Mouse (Mus musculus) heart, adult 2 months (tissue): ENCODE measurements around the gene Kank2. TPM values are rescaled to one million over a fixed set of nuclear protein-coding genes. Genes with fewer than 3 reads are reported as not detected.

Experiments
- DNase-seq, 2 experiments: peaks; one replicate each; pipeline ENCODE4 v3.0.0; 2021
- H3K27ac ChIP-seq: fragments of 200-600 bp; 2 replicates; pipeline ENCODE4 v1.8.1; 2022
- H3K27me3 ChIP-seq: fragments of 200-500 bp; 2 replicates; pipeline ENCODE4 v1.6.1; 2012; ENCODE audit warnings: mild to moderate bottlenecking, low read length, inconsistent platforms, mixed read lengths; ENCODE audit not compliant: control insufficient read depth, insufficient read depth
- H3K36me3 ChIP-seq: fragments of 200-500 bp; 2 replicates; pipeline ENCODE4 v1.6.1; 2012; ENCODE audit warnings: low read length, inconsistent platforms; ENCODE audit not compliant: control insufficient read depth, insufficient read depth
- H3K4me1 ChIP-seq: fragments of 200-500 bp; 2 replicates; pipeline ENCODE4 v1.6.1; 2011; ENCODE audit warnings: low read length; ENCODE audit not compliant: control insufficient read depth, insufficient read depth
- H3K4me3 ChIP-seq: fragments of 200-600 bp; 2 replicates; pipeline ENCODE4 v1.8.1; 2022
- H3K79me2 ChIP-seq: fragments of 200-500 bp; replicated peaks from 2 replicates; pipeline ENCODE4 v1.6.1; 2012; ENCODE audit warnings: mild to moderate bottlenecking, inconsistent platforms, low read length, moderate library complexity, mixed read lengths; ENCODE audit not compliant: control insufficient read depth, insufficient read depth
- H3K9ac ChIP-seq: fragments of 200-500 bp; 2 replicates; pipeline ENCODE4 v1.6.1; 2012; ENCODE audit warnings: low read depth, mild to moderate bottlenecking, control low read depth, inconsistent platforms, low read length, mixed read lengths
- CTCF ChIP-seq: fragments of 200-600 bp; IDR thresholded peaks from 2 replicates; pipeline ENCODE4 v1.8.1; 2022; ENCODE audit warnings: antibody characterized with exemption, mild to moderate bottlenecking, moderate library complexity
- EP300 ChIP-seq: fragments of 200-500 bp; IDR thresholded peaks from 2 replicates; pipeline ENCODE4 v1.6.1; 2011; ENCODE audit warnings: low read depth, low read length, control low read depth; ENCODE audit not compliant: insufficient read depth
- POLR2A ChIP-seq: fragments of 200-500 bp; IDR thresholded peaks from 2 replicates; pipeline ENCODE4 v1.6.1; 2011; ENCODE audit warnings: mild to moderate bottlenecking, low read depth, low read length, control low read depth; ENCODE audit not compliant: insufficient read depth
- WGBS: fragments of 180-500 bp; shearing (Covaris S2); methylation state at CpG from one replicate; pipeline ENCODE4 v1.1.7; 2018; 5-methylcytosine and 5-hydroxymethylcytosine counted together
- intact Hi-C: fragments of 180-260 bp; cut with DNase I; formaldehyde crosslinking; loops from one replicate; pipeline ENCODE4 v1.15.1; 2025
- long read RNA-seq: library from polyadenylated mRNA; stranded (forward); transcript quantifications from one replicate; pipeline ENCODE4 v2.0.0, GENCODE M21; 2021
- polyA plus RNA-seq: library from polyadenylated mRNA; depleted of rRNA; stranded (reverse); fragments of >200 nt; gene quantifications from 2 replicates; pipeline ENCODE4 v1.2.3, GENCODE M21; 2012; rRNA removed
- total RNA-seq, 2 experiments: library from RNA; stranded (reverse); gene quantifications; 2 replicates each; pipeline ENCODE4 v1.2.3; 2021

The Kank2 gene
- total RNA-seq (10 to 100 TPM; 57.3 to 62.9 TPM), polyA plus RNA-seq (45.3 and 52.7 TPM in 2 replicates)
- long read RNA-seq, full-length matches to known transcripts, result 20 of 33 reads
- long read RNA-seq, partial matches to known transcripts, result 11 of 33 reads
- long read RNA-seq, other reads (novel, unspliced or antisense), result 2 of 33 reads

- intact Hi-C loops, result no loop called here
- Histone ChIP-seq H3K36me3 (no peaks in the 10 kb centered on the region; the same call in 1 of the 2 replicates), H3K4me1 (peaks cover 13% of the 10 kb centered on the region), H3K79me2 (0 out of 2 replicates have a peak, but pooled peaks cover 2% of the 10 kb centered on the region), H3K9ac (peak within 1 kb of the TSS; percentile 88), H3K27ac (peak within 1 kb of the TSS; percentile 96), H3K27me3 (no peaks in the 10 kb centered on the region), H3K4me3 (peak within 1 kb of the TSS; percentile 97)
- TF ChIP-seq CTCF (no peak), EP300 (peak; percentile 57; the same call in 1 of the 2 replicates), POLR2A (peak; percentile 91)
- under 1% methylated on average over 51 of the region's 52 CpGs for WGBS
- DNase-seq, result peak; percentile 94 to 97
Observed at GRCm38 (mm10) chr9:21798345-21799009, at the start of gene Kank2. Gene Kank2, minus strand, starts transcription at chr9:21798744.

DNA sequence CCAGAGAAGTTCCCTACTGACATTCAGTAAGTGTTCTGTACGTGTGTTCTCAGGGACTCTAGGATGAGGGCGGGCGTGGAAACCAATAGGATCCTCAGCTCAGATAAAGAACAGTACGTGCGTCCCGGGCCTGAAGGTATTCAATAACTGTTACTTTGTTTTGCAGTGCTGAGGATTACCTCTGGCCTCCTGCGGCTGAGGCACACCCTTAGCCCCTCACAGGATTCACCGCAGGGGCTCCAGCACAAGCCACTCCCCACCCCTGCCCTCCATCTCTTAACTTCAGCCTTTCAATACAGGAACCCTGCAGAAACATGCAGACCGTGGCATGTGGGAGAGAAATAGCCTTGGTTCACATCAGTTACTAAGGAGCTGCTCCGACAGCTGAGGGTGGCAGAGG lies 49.4 kb upstream of the Kank2 start:
- Histone ChIP-seq H3K4me1 (peaks cover 41% of the 10 kb centered on the region), H3K36me3 (peaks cover 23% of the 10 kb centered on the region), H3K4me3 (peak overlapping the region; percentile 28; the same call in 1 of the 2 replicates), H3K27ac (peak overlapping the region; percentile 95), H3K9ac (peak overlapping the region; percentile 15), H3K79me2 (no peaks in the 10 kb centered on the region; the same call in 1 of the 2 replicates), H3K27me3 (no peaks in the 10 kb centered on the region)
- TF ChIP-seq CTCF, result no peak
- TF ChIP-seq POLR2A, result no peak
- TF ChIP-seq EP300, result no peak
- no peak for DNase-seq
- intact Hi-C loops, result no loop called here
- WGBS, result 30% methylated on average over 10 of the region's 10 CpGs

DNA sequence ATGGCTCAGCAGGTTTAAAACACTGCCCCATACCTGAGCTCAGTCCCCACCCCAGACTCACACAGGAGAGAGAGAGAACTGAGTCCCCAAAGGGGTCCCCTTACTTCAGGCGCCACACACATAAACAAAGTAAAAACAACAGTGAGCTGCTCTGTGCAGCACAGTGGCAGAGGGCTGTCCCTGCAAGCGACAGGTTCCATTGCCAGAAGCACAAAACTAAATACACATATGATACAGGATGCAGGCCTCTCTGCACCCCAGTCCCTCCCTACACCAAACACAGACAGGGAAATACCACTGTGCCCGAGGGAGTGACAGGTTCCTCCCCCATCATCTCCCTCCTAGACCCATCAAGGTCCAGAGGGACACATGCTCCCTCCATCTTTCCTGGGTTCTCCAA lies 48.9 kb upstream of the Kank2 start:
- intact Hi-C loops, result no loop called here
- TF ChIP-seq POLR2A, result no peak
- TF ChIP-seq CTCF, result 0 out of 2 replicates have a peak, but pooled peaks have one; percentile 6
- no peak for TF ChIP-seq EP300
- 38% methylated on average over 3 of the region's 3 CpGs for WGBS

DNA sequence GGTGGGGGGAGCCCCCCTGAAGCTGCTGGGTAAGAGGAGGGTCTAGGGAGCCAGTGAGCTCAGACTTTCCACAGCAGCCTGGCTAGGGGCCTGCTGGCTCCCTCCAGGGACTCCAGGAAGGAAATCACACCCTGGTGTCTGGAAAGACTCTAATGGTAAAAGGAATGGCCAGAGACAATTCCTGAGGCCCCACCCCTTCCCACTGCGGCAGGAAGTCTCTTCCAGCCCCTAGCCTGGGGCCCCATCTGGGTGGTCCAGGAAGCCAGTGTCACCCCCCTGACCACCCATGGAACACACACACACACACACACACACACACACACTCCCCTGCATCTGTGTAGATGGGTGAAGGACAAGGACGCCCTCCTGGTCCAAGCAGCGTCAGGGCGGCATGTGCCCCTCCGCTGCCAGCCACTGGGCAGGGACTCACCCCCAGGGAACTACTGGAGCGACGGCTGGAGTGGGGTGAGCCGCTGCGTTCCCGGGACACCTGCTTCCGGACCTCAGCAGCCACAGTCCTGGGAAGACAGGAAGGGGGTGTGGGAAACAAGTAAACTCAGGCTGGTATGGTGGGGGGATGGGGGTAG lies 48.3 kb upstream of the Kank2 start:
- Histone ChIP-seq H3K27me3 (no peaks in the 10 kb centered on the region), H3K36me3 (peaks cover 26% of the 10 kb centered on the region), H3K9ac (peak overlapping the region; percentile 76), H3K4me1 (peaks cover 41% of the 10 kb centered on the region), H3K27ac (peak overlapping the region; percentile 95), H3K4me3 (peak overlapping the region; percentile 28), H3K79me2 (no peaks in the 10 kb centered on the region)
- WGBS, result 14% methylated on average over 11 of the region's 11 CpGs
- DNase-seq, result peak; percentile 84 to 89
- no peak for TF ChIP-seq POLR2A
- TF ChIP-seq EP300, result peak; percentile 91
- TF ChIP-seq CTCF, result no peak
- intact Hi-C loops, result no loop called here

More for the DNA sequence above, 48.9 kb upstream of the Kank2 start:
- peak overlapping the region; percentile 28 for H3K4me3 ChIP-seq
- H3K27ac ChIP-seq, result peak overlapping the region; percentile 95
- H3K4me1 ChIP-seq, result peaks cover 41% of the 10 kb centered on the region
- no peaks in the 10 kb centered on the region for H3K27me3 ChIP-seq
- DNase-seq, result peak in 1 of 2 experiments; percentile 45
- no peaks in the 10 kb centered on the region; the same call in 1 of the 2 replicates for H3K79me2 ChIP-seq
- peak overlapping the region; percentile 15 for H3K9ac ChIP-seq
- H3K36me3 ChIP-seq, result peaks cover 26% of the 10 kb centered on the region

GRCm38 (mm10) chr9:21845381-21846080 lies 47.0 kb upstream of the Kank2 start:
- Histone ChIP-seq H3K27me3 (no peaks in the 10 kb centered on the region), H3K36me3 (peaks cover 26% of the 10 kb centered on the region), H3K9ac (peak overlapping the region; percentile 28), H3K27ac (peak overlapping the region; percentile 95), H3K4me1 (peaks cover 41% of the 10 kb centered on the region), H3K4me3 (no peak overlapping the region), H3K79me2 (no peaks in the 10 kb centered on the region)
- intact Hi-C loops, result no loop called here
- no peak for DNase-seq
- 43% methylated on average over 14 of the region's 14 CpGs for WGBS
- TF ChIP-seq POLR2A, result no peak
